Mouse (Mus musculus): ENCODE measurements around the gene Neurl1b. TPM values are rescaled to one million over a fixed set of nuclear protein-coding genes. Genes with fewer than 3 reads are reported as not detected.

Gene Neurl1b
- polyA plus RNA-seq, 1 experiment = 26.2 TPM

GRCm38 (mm10) chr17:26442197-26442596 lies 27.6 kb downstream of the Neurl1b start:
- 97% methylated on average over 6 of the region's 6 CpGs for WGBS
- no peak overlapping the region for H3K4me3 ChIP-seq (ENCODE audit: control insufficient read depth, insufficient read depth, low read length)
- H3K36me3 ChIP-seq (ENCODE audit: control insufficient read depth, insufficient read depth, low read length) = peaks cover 24% of the 10 kb centered on the region
- H3K27me3 ChIP-seq (ENCODE audit: control insufficient read depth, insufficient read depth, low read length) = no peaks in the 10 kb centered on the region
- no peak overlapping the region for H3K27ac ChIP-seq (ENCODE audit: control insufficient read depth, insufficient read depth, low read length)
- H3K4me1 ChIP-seq (replicated peaks; ENCODE audit: control insufficient read depth, insufficient read depth, low read length) = no peaks in the 10 kb centered on the region
- TF ChIP-seq CTCF (IDR thresholded peaks at IDR 0.05; ENCODE audit: borderline replicate concordance, control insufficient read depth, extremely low read depth, insufficient read depth, low read length, poor library complexity) (no peak), POLR2A (IDR thresholded peaks at IDR 0.05; ENCODE audit: control insufficient read depth, extremely low read depth, insufficient read depth, low read length, poor library complexity) (no peak)
- no peak for DNase-seq

GRCm38 (mm10) chr17:26443865-26444264 lies 29.2 kb downstream of the Neurl1b start:
- H3K4me3 ChIP-seq (ENCODE audit: control insufficient read depth, insufficient read depth, low read length) = no peak overlapping the region
- H3K4me1 ChIP-seq (replicated peaks; ENCODE audit: control insufficient read depth, insufficient read depth, low read length) = no peaks in the 10 kb centered on the region
- H3K36me3 ChIP-seq (ENCODE audit: control insufficient read depth, insufficient read depth, low read length) = peaks cover 26% of the 10 kb centered on the region
- DNase-seq = no peak
- 66% methylated on average over 4 of the region's 4 CpGs for WGBS
- TF ChIP-seq POLR2A (IDR thresholded peaks at IDR 0.05; ENCODE audit: control insufficient read depth, extremely low read depth, insufficient read depth, low read length, poor library complexity) (no peak), CTCF (IDR thresholded peaks at IDR 0.05; ENCODE audit: borderline replicate concordance, control insufficient read depth, extremely low read depth, insufficient read depth, low read length, poor library complexity) (no peak)
- H3K27ac ChIP-seq (ENCODE audit: control insufficient read depth, insufficient read depth, low read length) = no peak overlapping the region
- H3K27me3 ChIP-seq (ENCODE audit: control insufficient read depth, insufficient read depth, low read length) = no peaks in the 10 kb centered on the region

GRCm38 (mm10) chr17:26449472-26449871 lies 34.8 kb downstream of the Neurl1b start:
- Histone ChIP-seq H3K4me3 (ENCODE audit: control insufficient read depth, insufficient read depth, low read length) (no peak overlapping the region), H3K27me3 (ENCODE audit: control insufficient read depth, insufficient read depth, low read length) (no peaks in the 10 kb centered on the region)

GRCm38 (mm10) chr17:26451651-26452295 lies 37.1 kb downstream of the Neurl1b start:
- no peak overlapping the region for H3K27ac ChIP-seq (ENCODE audit: control insufficient read depth, insufficient read depth, low read length)
- peaks cover 4% of the 10 kb centered on the region; the same call in 1 of the 2 replicates for H3K36me3 ChIP-seq (ENCODE audit: control insufficient read depth, insufficient read depth, low read length)
- H3K27me3 ChIP-seq (ENCODE audit: control insufficient read depth, insufficient read depth, low read length) = no peaks in the 10 kb centered on the region
- H3K4me1 ChIP-seq (replicated peaks; ENCODE audit: control insufficient read depth, insufficient read depth, low read length) = peaks cover 6% of the 10 kb centered on the region; the same call in 1 of the 2 replicates
- DNase-seq = peak; percentile 65
- TF ChIP-seq POLR2A (IDR thresholded peaks at IDR 0.05; ENCODE audit: control insufficient read depth, extremely low read depth, insufficient read depth, low read length, poor library complexity) (no peak), CTCF (IDR thresholded peaks at IDR 0.05; ENCODE audit: borderline replicate concordance, control insufficient read depth, extremely low read depth, insufficient read depth, low read length, poor library complexity) (peak; percentile 51; the same call in 1 of the 2 replicates)
- WGBS = 48% methylated on average over 8 of the region's 8 CpGs
- no peak overlapping the region for H3K4me3 ChIP-seq (ENCODE audit: control insufficient read depth, insufficient read depth, low read length)

More at GRCm38 (mm10) chr17:26449472-26449871, 34.8 kb downstream of the Neurl1b start:
- no peak for DNase-seq
- 85% methylated on average over 3 of the region's 3 CpGs for WGBS
- TF ChIP-seq CTCF (IDR thresholded peaks at IDR 0.05; ENCODE audit: borderline replicate concordance, control insufficient read depth, extremely low read depth, insufficient read depth, low read length, poor library complexity) (no peak), POLR2A (IDR thresholded peaks at IDR 0.05; ENCODE audit: control insufficient read depth, extremely low read depth, insufficient read depth, low read length, poor library complexity) (no peak)
- Histone ChIP-seq H3K27ac (ENCODE audit: control insufficient read depth, insufficient read depth, low read length) (no peak overlapping the region), H3K36me3 (ENCODE audit: control insufficient read depth, insufficient read depth, low read length) (peaks cover 4% of the 10 kb centered on the region; the same call in 1 of the 2 replicates), H3K4me1 (replicated peaks; ENCODE audit: control insufficient read depth, insufficient read depth, low read length) (peaks cover 6% of the 10 kb centered on the region; the same call in 1 of the 2 replicates)

GRCm38 (mm10) chr17:26452371-26452972 lies 37.8 kb downstream of the Neurl1b start:
- Histone ChIP-seq H3K4me1 (replicated peaks; ENCODE audit: control insufficient read depth, insufficient read depth, low read length) (peaks cover 6% of the 10 kb centered on the region; the same call in 1 of the 2 replicates), H3K36me3 (ENCODE audit: control insufficient read depth, insufficient read depth, low read length) (no peaks in the 10 kb centered on the region), H3K27ac (ENCODE audit: control insufficient read depth, insufficient read depth, low read length) (no peak overlapping the region), H3K4me3 (ENCODE audit: control insufficient read depth, insufficient read depth, low read length) (no peak overlapping the region), H3K27me3 (ENCODE audit: control insufficient read depth, insufficient read depth, low read length) (no peaks in the 10 kb centered on the region)
- TF ChIP-seq CTCF (IDR thresholded peaks at IDR 0.05; ENCODE audit: borderline replicate concordance, control insufficient read depth, extremely low read depth, insufficient read depth, low read length, poor library complexity) (peak; percentile 56; the same call in 1 of the 2 replicates), POLR2A (IDR thresholded peaks at IDR 0.05; ENCODE audit: control insufficient read depth, extremely low read depth, insufficient read depth, low read length, poor library complexity) (no peak)
- DNase-seq = peak; percentile 41
- WGBS = 62% methylated on average over 5 of the region's 5 CpGs

GRCm38 (mm10) chr17:26457506-26457905 lies 42.9 kb downstream of the Neurl1b start:
- DNase-seq = no peak
- peaks cover under 1% of the 10 kb centered on the region; the same call in 1 of the 2 replicates for H3K4me1 ChIP-seq (replicated peaks; ENCODE audit: control insufficient read depth, insufficient read depth, low read length)
- no peak overlapping the region for H3K27ac ChIP-seq (ENCODE audit: control insufficient read depth, insufficient read depth, low read length)
- no peaks in the 10 kb centered on the region for H3K36me3 ChIP-seq (ENCODE audit: control insufficient read depth, insufficient read depth, low read length)
- TF ChIP-seq POLR2A (IDR thresholded peaks at IDR 0.05; ENCODE audit: control insufficient read depth, extremely low read depth, insufficient read depth, low read length, poor library complexity) (no peak), CTCF (IDR thresholded peaks at IDR 0.05; ENCODE audit: borderline replicate concordance, control insufficient read depth, extremely low read depth, insufficient read depth, low read length, poor library complexity) (no peak)
- no peaks in the 10 kb centered on the region for H3K27me3 ChIP-seq (ENCODE audit: control insufficient read depth, insufficient read depth, low read length)
- no peak overlapping the region for H3K4me3 ChIP-seq (ENCODE audit: control insufficient read depth, insufficient read depth, low read length)
